Comparison of ENCODE assay signal across 8 mouse cellular contexts in the genomic region with DNA sequence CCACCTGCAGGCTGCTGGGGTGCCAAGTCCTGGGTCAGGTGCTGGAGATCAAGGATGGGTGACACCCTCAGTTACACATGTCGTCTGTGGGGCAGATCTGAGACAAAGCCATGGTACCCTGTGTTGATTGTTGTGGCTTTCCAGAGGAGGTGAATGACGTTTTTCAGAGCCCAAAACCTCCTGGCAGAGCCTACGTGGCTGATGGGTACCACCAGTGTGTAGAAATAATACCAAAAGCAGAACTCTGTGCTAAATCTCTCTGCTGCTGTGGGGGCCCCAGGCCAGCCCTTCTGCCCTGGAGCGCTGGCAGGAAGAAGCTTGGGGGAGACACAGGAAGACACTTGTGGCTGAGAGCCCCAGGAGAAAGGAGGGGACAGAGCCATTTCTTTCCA.
DNase-seq lines count a peak whose midpoint lies in the region; ATAC-seq and TF ChIP-seq lines count a peak whose summit lies in the region.

No protein-coding gene starts in this region.

- no peak for DNase-seq in gastrocnemius, adult 2 months
- no peak for DNase-seq in gastrocnemius, postnatal 4 days (ENCODE audit: low spot score in 2 of 2)
- DNase-seq in 416B (ENCODE audit: low read depth) = peak; percentile 53
- DNase-seq in adrenal gland, postnatal 36 days = no peak
- DNase-seq in B cell, adult 2 months = no peak
- DNase-seq in cerebellum, adult 11-12 months = no peak

- peaks cover 19% of the 10 kb centered on the region for H3K4me1 ChIP-seq in heart, embryonic 16.5 days (ENCODE audit: control insufficient read depth, insufficient read depth, low read length)
- peaks cover 98% of the 10 kb centered on the region for H3K4me1 ChIP-seq in megakaryocyte, embryonic 14.5 days

- TF ChIP-seq CTCF in gastrocnemius, adult 2 months (IDR thresholded peaks at IDR 0.05) = no peak

- H3K27me3 ChIP-seq in heart, embryonic 16.5 days (ENCODE audit: control insufficient read depth, insufficient read depth, low read length) = no peaks in the 10 kb centered on the region
- no peaks in the 10 kb centered on the region for H3K27me3 ChIP-seq in megakaryocyte, embryonic 14.5 days (replicated peaks)

- H3K36me3 ChIP-seq in heart, embryonic 16.5 days (ENCODE audit: control insufficient read depth, insufficient read depth) = no peaks in the 10 kb centered on the region
- H3K36me3 ChIP-seq in megakaryocyte, embryonic 14.5 days (replicated peaks; ENCODE audit: low read length) = peaks cover 3% of the 10 kb centered on the region

- WGBS in heart, embryonic 16.5 days = 58% methylated on average over 4 of the region's 4 CpGs

- H3K4me2 ChIP-seq in heart, embryonic 16.5 days (ENCODE audit: low read depth, low read length) = no peak overlapping the region

- intact Hi-C loops in gastrocnemius, adult 2 months (cut with DNase I) = no loop called here

- H3K9ac ChIP-seq in heart, embryonic 16.5 days (ENCODE audit: low read length) = peak overlapping the region; percentile 58

- H3K4me3 ChIP-seq in gastrocnemius, adult 2 months = peak overlapping the region; percentile 26; the same call in 1 of the 2 replicates
- H3K4me3 ChIP-seq in heart, embryonic 16.5 days (ENCODE audit: low read length) = no peak overlapping the region
- H3K4me3 ChIP-seq in megakaryocyte, embryonic 14.5 days (replicated peaks) = peak overlapping the region; percentile 71

- H3K9me3 ChIP-seq in heart, embryonic 16.5 days (replicated peaks; ENCODE audit: control insufficient read depth, low read length) = no peaks in the 10 kb centered on the region
- H3K9me3 ChIP-seq in megakaryocyte, embryonic 14.5 days = no peaks in the 10 kb centered on the region

- no peak for ATAC-seq in heart, embryonic 16.5 days (replicated peaks; ENCODE audit: extremely low read depth, insufficient read depth, low FRiP score)

- H3K27ac ChIP-seq in gastrocnemius, adult 2 months = peak overlapping the region; percentile 58
- peak overlapping the region; percentile 81 for H3K27ac ChIP-seq in heart, embryonic 16.5 days (ENCODE audit: low read length)
